Mouse (Mus musculus) heart, embryonic 14.5 days (tissue): Measurements from ENCODE around the gene Samd13. TPM values are rescaled to one million over a fixed set of nuclear protein-coding genes. Genes with fewer than 3 reads are reported as not detected.

Experiments
- ATAC-seq: fragments of 200-750 bp; cut with Nextera tagmentation; 2 replicates; pipeline ENCODE4 v1.8.0; 2017; ENCODE audit warnings: low read depth, moderate TSS enrichment; ENCODE audit not compliant: insufficient number of reproducible peaks, insufficient read depth, low FRiP score
- H3K27ac ChIP-seq, 2 experiments: fragments of 200-500 bp in 1 of 2; fragments of 300-500 bp in 1 of 2; sonication (generic) in 1 of 2; replicated peaks in 1 of 2; 2 replicates each; pipeline ENCODE4 v1.5.1; 2012 to 2014; ENCODE audit warnings: low read depth in 2 of 2, low read length in 2 of 2, control low read depth in 1 of 2, mild to moderate bottlenecking in 1 of 2, mixed read lengths in 1 of 2; ENCODE audit not compliant: control insufficient read depth in 1 of 2, insufficient read depth in 1 of 2
- H3K27me3 ChIP-seq: fragments of 300-500 bp; sonication (generic); 2 replicates; pipeline ENCODE4 v1.6.1; 2014; ENCODE audit warnings: mild to moderate bottlenecking, low read length, control low read depth; ENCODE audit not compliant: control insufficient read depth, insufficient read depth
- H3K36me3 ChIP-seq: fragments of 300-500 bp; sonication (generic); 2 replicates; pipeline ENCODE4 v1.6.1; 2014; ENCODE audit warnings: mild to moderate bottlenecking, control low read depth, low read length, mixed read lengths; ENCODE audit not compliant: control insufficient read depth, insufficient read depth
- H3K4me1 ChIP-seq, 2 experiments: fragments of 200-500 bp in 1 of 2; fragments of 300-500 bp in 1 of 2; sonication (generic) in 1 of 2; 2 replicates each; pipeline ENCODE4 v1.6.1; 2012 to 2014; ENCODE audit warnings: low read length in 2 of 2, control low read depth in 1 of 2, mixed read lengths in 1 of 2; ENCODE audit not compliant: control insufficient read depth in 2 of 2, insufficient read depth in 2 of 2
- H3K4me2 ChIP-seq: fragments of 300-500 bp; sonication (generic); 2 replicates; pipeline ENCODE4 v1.6.1; 2014; ENCODE audit warnings: mild to moderate bottlenecking, low read length
- H3K4me3 ChIP-seq, 2 experiments: fragments of 200-500 bp in 1 of 2; fragments of 300-500 bp in 1 of 2; sonication (generic) in 1 of 2; 2 replicates each; pipeline ENCODE4 v1.5.1; 2012 to 2014; ENCODE audit warnings: low read length in 2 of 2, mild to moderate bottlenecking in 2 of 2, control low read depth in 1 of 2, low read depth in 1 of 2, moderate library complexity in 1 of 2; ENCODE audit not compliant: control insufficient read depth in 1 of 2, insufficient read depth in 1 of 2
- H3K9ac ChIP-seq: fragments of 300-500 bp; sonication (generic); 2 replicates; pipeline ENCODE4 v1.6.1; 2014; ENCODE audit warnings: mild to moderate bottlenecking, low read length
- H3K9me3 ChIP-seq: fragments of 300-500 bp; sonication (generic); 2 replicates; pipeline ENCODE4 v1.6.1; 2016; ENCODE audit warnings: low read length, control low read depth; ENCODE audit not compliant: control insufficient read depth
- WGBS: fragments of 180-500 bp; shearing (Covaris S2); extraction: QIAGEN DNeasy Blood & Tissue Kit; methylation state at CpG from one replicate; pipeline ENCODE4 v1.1.7; 2014; 5-methylcytosine and 5-hydroxymethylcytosine counted together
- polyA plus RNA-seq: library from polyadenylated mRNA; unstranded; fragments of >200 nt; fragmentation: Nextera tagmentation; extraction: Ambion mirVana; gene quantifications from 2 replicates; pipeline ENCODE4 v1.2.1, GENCODE M21; 2014

Samd13 gene
- polyA plus RNA-seq, 1 experiment from 2014 or later = 3.1 TPM

- WGBS = 55% methylated on average over 2 of the region's 2 CpGs
- H3K4me1 ChIP-seq = peaks cover 10 to 17% of the 10 kb centered on the region in 2 experiments
- peak overlapping the region in 1 of 2 experiments; percentile 19; a peak in 1 of 4 replicates for H3K27ac ChIP-seq
- H3K27me3 ChIP-seq = no peaks in the 10 kb centered on the region
- no peak overlapping the region for H3K4me2 ChIP-seq
- peak; percentile 55; the same call in 1 of the 2 replicates for ATAC-seq
- H3K36me3 ChIP-seq = no peaks in the 10 kb centered on the region
- H3K9ac ChIP-seq = no peak overlapping the region
- H3K9me3 ChIP-seq = no peaks in the 10 kb centered on the region
- no peak overlapping the region for H3K4me3 ChIP-seq
These were observed 30.2 kb downstream of the Samd13 start for GRCm38 (mm10) chr3:146655111-146655577.

GRCm38 (mm10) chr3:146653692-146654091 is 31.7 kb downstream of the Samd13 start:
- Histone ChIP-seq H3K27me3 (no peaks in the 10 kb centered on the region), H3K4me3 (no peak overlapping the region), H3K36me3 (no peaks in the 10 kb centered on the region), H3K9me3 (no peaks in the 10 kb centered on the region), H3K9ac (no peak overlapping the region), H3K4me2 (no peak overlapping the region), H3K4me1 (peaks cover 10 to 17% of the 10 kb centered on the region in 2 experiments), H3K27ac (no peak overlapping the region)
- WGBS = 23% methylated on average over 6 of the region's 6 CpGs
- peak; percentile 47; the same call in 1 of the 2 replicates for ATAC-seq

GRCm38 (mm10) chr3:146652431-146652830 is 33.0 kb downstream of the Samd13 start:
- H3K4me1 ChIP-seq = peaks cover 10 to 17% of the 10 kb centered on the region in 2 experiments
- no peak overlapping the region for H3K4me2 ChIP-seq
- H3K36me3 ChIP-seq = no peaks in the 10 kb centered on the region
- H3K4me3 ChIP-seq = no peak overlapping the region
- H3K27me3 ChIP-seq = no peaks in the 10 kb centered on the region
- no peak overlapping the region for H3K27ac ChIP-seq
- no peak overlapping the region for H3K9ac ChIP-seq
- no peak for ATAC-seq
- WGBS = 92% methylated on average over 5 of the region's 5 CpGs
- H3K9me3 ChIP-seq = no peaks in the 10 kb centered on the region

GRCm38 (mm10) chr3:146651217-146651616 is 34.2 kb downstream of the Samd13 start, which contains the start of gene 4930503B20Rik:
Gene 4930503B20Rik (minus strand): TSS chr3:146651317.
- WGBS = 58% methylated on average over 3 of the region's 3 CpGs
- no peak within 1 kb of the TSS for H3K27ac ChIP-seq
- no peak within 1 kb of the TSS for H3K4me3 ChIP-seq
- H3K36me3 ChIP-seq = no peaks in the 10 kb centered on the region
- no peak for ATAC-seq
- no peaks in the 10 kb centered on the region for H3K9me3 ChIP-seq
- H3K9ac ChIP-seq = no peak within 1 kb of the TSS
- no peak within 1 kb of the TSS for H3K4me2 ChIP-seq
- no peaks in the 10 kb centered on the region for H3K27me3 ChIP-seq
- peaks cover 10 to 17% of the 10 kb centered on the region in 2 experiments for H3K4me1 ChIP-seq

GRCm38 (mm10) chr3:146650716-146651115 is 34.7 kb downstream of the Samd13 start:
- H3K4me3 ChIP-seq = no peak overlapping the region
- no peak for ATAC-seq
- no peaks in the 10 kb centered on the region for H3K27me3 ChIP-seq
- no peaks in the 10 kb centered on the region for H3K36me3 ChIP-seq
- 84% methylated on average over 10 of the region's 10 CpGs for WGBS
- H3K27ac ChIP-seq = no peak overlapping the region
- H3K4me2 ChIP-seq = no peak overlapping the region
- H3K4me1 ChIP-seq = peaks cover 10 to 17% of the 10 kb centered on the region in 2 experiments
- H3K9ac ChIP-seq = no peak overlapping the region
- no peaks in the 10 kb centered on the region for H3K9me3 ChIP-seq

DNA sequence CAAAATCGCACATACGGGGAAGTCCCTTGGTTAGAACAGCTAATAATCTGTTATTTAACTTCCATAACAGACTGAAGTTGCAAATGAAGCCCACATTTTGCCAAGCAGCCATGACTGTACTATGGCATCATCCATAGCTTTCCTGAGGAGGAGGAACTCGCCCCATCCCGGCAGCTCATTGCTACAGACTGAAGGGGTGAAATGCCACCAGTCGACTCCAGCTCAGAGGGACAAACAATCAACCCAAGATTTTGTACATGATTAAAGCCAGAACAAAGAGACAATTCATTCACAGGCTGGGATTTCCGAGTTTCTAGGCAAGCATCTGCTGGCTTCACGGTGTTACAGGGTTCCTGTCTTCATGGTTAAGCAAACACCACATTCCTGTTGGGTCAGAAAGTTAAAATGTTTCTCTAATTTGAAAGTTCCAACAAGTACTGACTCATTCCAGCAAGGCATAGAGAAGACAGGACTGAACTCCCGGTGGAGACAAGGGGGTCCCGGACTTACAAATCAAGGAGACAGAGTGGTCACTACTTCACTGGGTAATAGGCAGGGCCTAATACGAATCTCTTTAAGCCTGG is 36.0 kb downstream of the Samd13 start:
- no peak overlapping the region for H3K9ac ChIP-seq
- H3K4me2 ChIP-seq = no peak overlapping the region
- no peak overlapping the region for H3K27ac ChIP-seq
- ATAC-seq = no peak
- no peaks in the 10 kb centered on the region for H3K27me3 ChIP-seq
- peaks cover 9 to 12% of the 10 kb centered on the region in 2 experiments for H3K4me1 ChIP-seq
- H3K36me3 ChIP-seq = no peaks in the 10 kb centered on the region
- 71% methylated on average over 10 of the region's 10 CpGs for WGBS
- no peaks in the 10 kb centered on the region for H3K9me3 ChIP-seq
- H3K4me3 ChIP-seq = no peak overlapping the region

- no peaks in the 10 kb centered on the region for H3K36me3 ChIP-seq
These were observed 43.5 kb downstream of the Samd13 start for GRCm38 (mm10) chr3:146641818-146642427.

More at GRCm38 (mm10) chr3:146641818-146642427, 43.5 kb downstream of the Samd13 start:
- Histone ChIP-seq H3K9ac (no peak overlapping the region), H3K4me1 (peaks cover 0 to 8% of the 10 kb centered on the region in 2 experiments; a peak in 3 of 4 replicates), H3K4me2 (no peak overlapping the region), H3K9me3 (no peaks in the 10 kb centered on the region), H3K27me3 (no peaks in the 10 kb centered on the region), H3K4me3 (no peak overlapping the region), H3K27ac (no peak overlapping the region)
- WGBS = 49% methylated on average over 4 of the region's 4 CpGs
- ATAC-seq = no peak
